Mouse (Mus musculus) heart, postnatal 0 days (tissue): ENCODE results near the gene Chrnb4.

Source experiments
- CTCF ChIP-seq: IDR thresholded peaks from 2 replicates; pipeline ENCODE4 v1.5.1; 2016; ENCODE audit warnings: antibody characterized with exemption, control low read depth, low read depth
- EP300 ChIP-seq: IDR thresholded peaks from 2 replicates; pipeline ENCODE4 v1.6.1; 2016; ENCODE audit warnings: antibody characterized with exemption, low read depth

GRCm38 (mm10) chr9:55039983-55040382 lies 8.6 kb downstream of the Chrnb4 start:
- TF ChIP-seq EP300 (no peak), CTCF (no peak)
